Mouse (Mus musculus): Measurements from ENCODE around the gene Trim30a.
"Not testable (repeated sequence)": the region's sequence is repeated elsewhere in the genome, so short reads cannot be mapped to it uniquely, and the experiment has no call there.

The Trim30a gene

DNA sequence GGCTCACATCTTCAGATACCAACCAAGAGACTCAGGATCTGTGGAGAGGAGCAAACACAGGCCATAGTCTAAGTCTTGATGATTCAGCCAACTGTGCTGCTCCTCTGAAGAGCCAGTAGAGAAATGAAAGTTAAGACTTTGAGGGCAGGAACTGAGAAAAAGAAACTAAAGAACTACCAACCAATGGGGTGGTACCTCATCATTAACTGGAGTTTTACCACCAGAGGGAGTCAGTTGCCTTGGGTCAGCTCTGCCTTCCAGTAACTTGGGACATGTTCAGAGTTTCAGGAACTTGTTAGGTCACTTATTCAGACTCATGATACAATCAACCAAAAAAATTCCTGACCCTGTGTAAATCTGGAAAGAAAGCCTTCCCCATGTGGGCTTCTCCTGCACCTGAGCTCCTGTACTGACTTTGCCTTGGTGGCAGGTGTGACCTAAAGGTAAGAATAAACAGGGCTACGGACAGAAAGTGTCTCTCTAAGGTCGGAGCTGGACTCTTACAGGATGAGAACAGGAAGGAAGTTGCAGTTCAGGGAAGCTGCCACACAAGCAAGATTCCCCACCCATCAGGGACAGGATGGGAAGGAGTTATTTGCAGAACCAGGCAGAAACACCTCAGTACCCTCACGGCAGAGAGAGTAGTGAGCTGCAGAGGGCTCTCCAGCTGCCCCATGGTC, at the start of gene Trim30a:
Gene Trim30a (minus strand): TSS at position 129 of the 680 bp plus-strand sequence.
- in situ Hi-C loops (cut with MboI; ENCODE audit: low pct_unique_long_range_greater_than_20kb in 1 of 2, low sequenced_read_pairs in 2 of 2, unreplicated experiment in 1 of 2), result no loop called here

DNA sequence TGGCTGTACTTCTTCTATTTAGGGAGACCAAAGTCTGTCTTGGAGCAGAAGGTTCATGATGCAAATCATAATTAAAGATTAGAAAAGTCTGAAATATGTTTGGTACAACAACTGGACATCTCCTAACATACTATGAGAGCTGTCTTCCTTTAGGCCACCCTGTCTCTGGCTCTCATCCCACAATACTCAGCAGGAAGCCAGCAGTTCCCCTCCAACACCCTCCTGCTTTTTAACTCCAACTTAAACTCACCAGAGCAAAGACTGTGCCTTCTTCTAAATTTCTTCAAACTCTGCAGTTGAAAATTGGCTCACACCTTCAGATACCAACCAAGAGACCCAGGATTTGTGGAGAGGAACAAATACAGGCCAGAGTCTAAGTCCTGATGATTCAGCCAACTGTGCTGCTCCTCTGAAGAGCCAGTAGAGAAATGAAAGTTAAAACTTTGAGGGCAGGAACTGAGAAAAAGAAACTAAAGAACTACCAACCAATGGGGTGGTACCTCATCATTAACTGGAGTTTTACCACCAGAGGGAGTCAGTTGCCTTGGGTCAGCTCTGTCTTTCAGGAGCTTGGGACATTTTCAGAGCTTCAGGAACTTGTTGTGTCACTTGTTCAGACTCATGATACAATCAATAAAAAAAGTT, 42.5 kb upstream of the Trim30a start, which contains the start of gene Trim30d:
Gene Trim30d (minus strand): TSS at position 429 of the 645 bp plus-strand sequence.
- in situ Hi-C loops (cut with MboI; ENCODE audit: low pct_unique_long_range_greater_than_20kb in 1 of 2, low sequenced_read_pairs in 2 of 2, unreplicated experiment in 1 of 2), result not testable (repeated sequence)

- in situ Hi-C loops (cut with MboI; ENCODE audit: low pct_unique_long_range_greater_than_20kb in 1 of 2, low sequenced_read_pairs in 2 of 2, unreplicated experiment in 1 of 2), result no loop called here
Observed at GRCm38 (mm10) chr7:104501589-104502371, 36.8 kb upstream of the Trim30a start.

DNA sequence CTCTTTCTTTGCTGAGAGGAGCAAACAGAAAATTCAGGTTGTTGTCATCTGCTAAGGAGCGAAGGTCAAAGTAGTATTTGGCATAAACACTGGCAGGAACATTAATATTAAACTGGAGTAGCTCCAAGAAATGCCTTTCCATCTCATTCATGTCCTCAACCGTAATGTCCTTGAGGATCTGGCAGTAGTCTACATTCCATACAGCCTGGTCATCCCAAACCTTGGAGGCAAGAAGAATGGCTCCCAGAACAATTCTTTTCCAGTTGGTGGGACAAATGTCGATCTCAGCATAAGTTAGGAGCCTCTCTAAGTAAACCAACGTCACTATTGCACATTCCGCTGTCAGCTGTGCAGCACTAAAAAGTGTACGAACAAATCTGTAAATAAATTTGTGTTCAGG, 36.2 kb upstream of the Trim30a start:
- in situ Hi-C loops (cut with MboI; ENCODE audit: low pct_unique_long_range_greater_than_20kb in 1 of 2, low sequenced_read_pairs in 2 of 2, unreplicated experiment in 1 of 2), result not testable (repeated sequence)

- in situ Hi-C loops (cut with MboI; ENCODE audit: low pct_unique_long_range_greater_than_20kb in 1 of 2, low sequenced_read_pairs in 2 of 2, unreplicated experiment in 1 of 2), result not testable (repeated sequence)
Observed at GRCm38 (mm10) chr7:104499464-104499863, 34.5 kb upstream of the Trim30a start.

DNA sequence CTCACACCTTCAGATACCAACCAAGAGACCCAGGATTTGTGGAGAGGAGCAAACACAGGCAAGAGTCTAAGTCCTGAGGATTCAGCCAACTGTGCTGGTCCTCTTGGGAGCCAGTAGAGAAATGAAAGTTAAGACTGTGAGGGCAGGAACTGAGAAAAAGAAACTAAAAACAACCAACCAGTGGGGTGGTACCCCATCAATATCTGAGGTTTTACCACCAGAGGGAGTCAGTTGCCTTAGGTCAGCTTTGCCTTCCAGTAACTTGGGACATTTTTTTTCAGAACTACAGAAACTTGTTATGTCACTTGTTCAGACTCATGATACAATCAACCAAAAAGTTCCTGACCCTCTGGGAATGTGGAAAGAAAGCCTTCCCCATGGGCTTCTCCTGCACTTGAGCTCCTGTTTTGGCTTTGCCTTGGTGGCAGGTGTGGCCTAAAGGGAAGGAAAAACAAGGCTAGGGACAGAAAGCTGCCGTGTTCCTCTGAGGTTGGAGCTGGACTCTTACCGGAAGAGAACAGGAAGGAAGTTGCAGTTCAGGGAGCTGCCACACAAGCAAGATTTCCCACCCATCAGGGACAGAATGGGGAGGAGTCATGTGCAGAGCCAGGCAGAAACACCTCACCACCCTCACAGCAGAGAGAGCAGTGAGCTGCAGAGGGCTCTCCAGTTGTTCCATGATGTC, 18.9 kb downstream of the Trim30a start:
- in situ Hi-C loops (cut with MboI; ENCODE audit: low pct_unique_long_range_greater_than_20kb in 1 of 2, low sequenced_read_pairs in 2 of 2, unreplicated experiment in 1 of 2), result no loop called here

- in situ Hi-C loops (cut with MboI; ENCODE audit: low pct_unique_long_range_greater_than_20kb in 1 of 2, low sequenced_read_pairs in 2 of 2, unreplicated experiment in 1 of 2), result no loop called here
Observed at GRCm38 (mm10) chr7:104404460-104404950, 60.5 kb downstream of the Trim30a start.

GRCm38 (mm10) chr7:104401140-104401539, 63.9 kb downstream of the Trim30a start:
- in situ Hi-C loops (cut with MboI; ENCODE audit: low pct_unique_long_range_greater_than_20kb in 1 of 2, low sequenced_read_pairs in 2 of 2, unreplicated experiment in 1 of 2), result no loop called here

DNA sequence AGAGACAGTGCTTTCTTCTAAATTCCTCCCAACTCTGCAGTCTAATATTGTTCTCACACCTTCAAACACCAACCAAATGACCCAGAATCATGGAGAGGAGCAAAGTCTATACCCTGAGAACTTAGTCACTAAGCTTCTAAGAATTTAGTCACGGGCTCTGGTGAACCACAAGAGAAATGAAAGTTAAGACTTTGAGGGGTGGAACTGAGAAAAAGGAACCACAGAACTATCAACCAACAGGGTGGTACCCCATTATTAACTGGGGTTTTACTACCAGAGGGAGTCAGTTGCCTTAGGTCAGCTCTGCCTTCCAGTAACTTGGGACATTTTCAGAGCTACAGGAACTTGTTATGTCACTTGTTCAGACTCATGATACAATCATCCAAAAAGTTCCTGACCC, 64.3 kb downstream of the Trim30a start, which contains the start of gene Trim30c:
Gene Trim30c (minus strand): TSS at position 140 of the 400 bp plus-strand sequence.
- in situ Hi-C loops (cut with MboI; ENCODE audit: low pct_unique_long_range_greater_than_20kb in 1 of 2, low sequenced_read_pairs in 2 of 2, unreplicated experiment in 1 of 2), result no loop called here

GRCm38 (mm10) chr7:104398492-104398891, 66.5 kb downstream of the Trim30a start:
- in situ Hi-C loops (cut with MboI; ENCODE audit: low pct_unique_long_range_greater_than_20kb in 1 of 2, low sequenced_read_pairs in 2 of 2, unreplicated experiment in 1 of 2), result no loop called here

DNA sequence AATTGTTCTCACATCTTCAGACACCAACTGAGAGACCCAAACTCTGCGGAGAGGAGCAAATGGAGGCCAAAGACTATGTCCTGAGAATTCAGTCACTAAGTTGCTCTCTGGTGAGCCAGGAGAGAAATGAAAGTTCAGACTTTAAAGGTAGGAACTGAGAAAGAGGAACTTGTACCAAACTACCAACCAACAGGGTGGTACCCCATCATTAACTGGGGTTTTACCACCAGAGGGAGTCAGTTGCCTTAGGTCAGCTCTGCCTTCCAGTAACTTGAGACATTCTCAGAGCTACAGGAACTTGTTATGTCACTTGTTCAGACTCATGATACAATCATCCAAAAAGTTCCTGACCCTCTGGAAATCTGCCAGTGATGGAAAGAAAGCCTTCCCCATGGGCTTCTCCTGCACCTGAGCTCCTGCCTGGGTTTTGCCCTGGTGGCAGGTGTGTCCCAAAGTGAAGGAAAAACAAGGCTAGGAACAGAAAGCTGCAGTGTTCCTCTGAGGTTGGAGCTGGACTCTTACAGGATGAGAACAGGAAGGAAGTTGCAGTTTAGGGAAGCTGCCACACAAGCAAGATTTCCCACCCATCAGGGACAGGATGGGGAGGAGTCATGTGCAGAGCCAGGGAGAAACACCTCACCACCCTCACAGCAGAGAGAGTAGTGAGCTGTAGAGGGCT, 95.1 kb downstream of the Trim30a start, which contains the start of gene Trim30b:
Gene Trim30b (minus strand): TSS at position 149 of the 679 bp plus-strand sequence.
- in situ Hi-C loops (cut with MboI; ENCODE audit: low pct_unique_long_range_greater_than_20kb in 1 of 2, low sequenced_read_pairs in 2 of 2, unreplicated experiment in 1 of 2), result no loop called here

DNA sequence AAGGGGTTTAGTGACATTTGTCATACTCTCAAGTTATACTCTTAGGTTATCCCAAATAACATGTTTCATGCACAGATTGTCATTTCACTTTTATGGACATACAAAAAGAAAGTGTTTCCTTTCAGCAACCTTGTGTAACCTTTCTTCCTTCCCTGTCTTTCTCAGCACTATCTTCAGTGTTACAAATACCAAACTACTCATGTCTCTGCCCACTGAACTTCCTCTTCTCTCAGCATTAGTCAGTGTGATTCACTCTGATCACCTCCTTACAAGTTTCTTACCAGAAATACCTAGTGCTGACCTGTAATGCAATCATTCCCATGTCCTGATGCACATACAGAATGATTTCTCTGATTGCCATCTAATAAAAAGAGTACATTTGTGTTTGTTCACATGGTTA, 98.7 kb downstream of the Trim30a start:
- in situ Hi-C loops (cut with MboI; ENCODE audit: low pct_unique_long_range_greater_than_20kb in 1 of 2, low sequenced_read_pairs in 2 of 2, unreplicated experiment in 1 of 2), result no loop called here
